Mouse (Mus musculus) frontal cortex, postnatal 14 days (tissue): ENCODE results near the gene Olfr1218.
"Not testable (repeated sequence)": the region's sequence is repeated elsewhere in the genome, so short reads cannot be mapped to it uniquely, and the experiment has no call there.

Experiments
- DNase-seq, 2 experiments: peaks; one replicate each; pipeline ENCODE4 v3.0.0; 2022; ENCODE audit warnings: low spot score in 2 of 2

Olfr1218 gene

GRCm38 (mm10) chr2:89061087-89061486, at the start of gene Olfr1218:
Gene Olfr1218, minus strand, starts transcription at chr2:89061187.
- DNase-seq, result no peak

GRCm38 (mm10) chr2:89106735-89107134, 45.7 kb upstream of the Olfr1218 start, which contains the start of gene Olfr1220:
Gene Olfr1220, minus strand, starts transcription at chr2:89106835.
- DNase-seq, result no peak

DNA sequence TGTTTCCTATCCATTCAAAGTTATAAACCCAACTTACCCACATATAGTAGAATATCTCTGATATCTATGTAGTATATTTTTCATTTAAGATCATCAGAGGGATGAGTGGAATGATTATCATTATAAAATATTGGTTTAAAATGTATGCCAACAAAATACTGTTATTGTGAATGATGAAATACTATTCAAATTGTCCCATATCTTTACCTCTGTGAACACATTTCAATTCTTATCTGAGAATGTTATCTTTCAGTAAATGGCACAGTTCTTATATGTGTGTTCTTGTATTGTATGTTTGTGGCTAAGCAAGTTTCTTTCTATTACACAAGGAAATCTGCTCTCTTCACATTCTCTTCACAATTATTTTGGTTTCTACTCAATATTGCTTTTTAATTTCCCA, 44.7 kb upstream of the Olfr1218 start:
- no peak for DNase-seq

DNA sequence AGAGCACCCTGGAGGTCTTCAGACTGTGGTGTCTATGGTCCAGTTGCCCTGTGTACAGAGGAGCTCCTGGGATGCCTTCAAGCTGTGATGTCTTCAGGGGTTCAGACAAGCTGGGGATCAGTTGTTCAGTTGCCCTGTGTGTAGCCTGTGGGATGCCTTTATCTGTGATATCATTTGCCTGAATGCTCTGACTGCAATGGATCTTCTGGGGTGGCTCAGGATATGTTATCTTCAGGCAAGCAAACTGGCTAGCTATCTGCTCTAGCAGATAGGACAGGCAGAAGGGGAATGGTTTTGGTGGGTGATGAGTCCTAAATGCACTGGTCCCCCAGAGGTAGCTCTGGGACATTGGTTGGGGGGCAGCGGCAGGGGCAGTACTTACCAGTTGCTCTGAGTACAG, 32.9 kb upstream of the Olfr1218 start:
- DNase-seq, result no peak

DNA sequence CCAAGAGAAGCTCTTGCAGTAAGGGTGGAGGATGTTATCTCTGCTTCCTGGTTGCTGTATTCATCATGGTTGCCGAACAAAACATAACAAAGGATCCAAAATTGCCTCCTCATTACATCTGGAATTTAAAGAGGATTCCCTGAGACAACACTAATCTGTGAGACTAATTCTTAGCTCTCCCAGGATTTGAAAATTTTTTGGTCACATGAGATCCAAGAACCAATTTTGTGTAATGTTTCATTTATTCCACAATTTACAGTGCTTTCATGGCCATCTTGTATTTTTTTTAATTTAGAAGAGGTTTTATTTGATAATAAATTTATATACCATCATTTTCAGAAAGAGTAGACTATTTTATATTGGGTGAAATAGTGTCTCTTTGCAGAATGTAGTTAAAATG, 22.4 kb upstream of the Olfr1218 start, which contains the start of gene Olfr1219:
Gene Olfr1219 (minus strand): TSS at position 101 of the 400 bp plus-strand sequence.
- DNase-seq, result no peak

DNA sequence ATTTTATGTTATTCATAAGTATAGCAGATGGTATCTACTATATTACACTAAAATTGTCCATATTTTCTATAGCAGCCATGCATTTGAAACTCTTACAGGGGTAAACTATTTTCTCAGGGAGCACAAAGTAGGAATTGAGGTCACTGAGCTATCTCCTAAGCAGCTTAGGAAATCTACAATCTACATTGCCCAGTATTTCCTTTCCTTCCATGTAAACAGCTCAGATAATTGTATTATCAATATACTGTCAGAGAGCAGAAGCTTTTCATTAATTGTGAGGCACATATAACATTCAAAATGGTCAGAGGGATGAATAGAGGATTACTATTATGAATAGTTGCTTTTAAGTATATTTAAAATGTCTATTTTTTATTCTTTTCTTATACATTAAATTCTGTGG, 20.5 kb upstream of the Olfr1218 start:
- DNase-seq, result no peak

DNA sequence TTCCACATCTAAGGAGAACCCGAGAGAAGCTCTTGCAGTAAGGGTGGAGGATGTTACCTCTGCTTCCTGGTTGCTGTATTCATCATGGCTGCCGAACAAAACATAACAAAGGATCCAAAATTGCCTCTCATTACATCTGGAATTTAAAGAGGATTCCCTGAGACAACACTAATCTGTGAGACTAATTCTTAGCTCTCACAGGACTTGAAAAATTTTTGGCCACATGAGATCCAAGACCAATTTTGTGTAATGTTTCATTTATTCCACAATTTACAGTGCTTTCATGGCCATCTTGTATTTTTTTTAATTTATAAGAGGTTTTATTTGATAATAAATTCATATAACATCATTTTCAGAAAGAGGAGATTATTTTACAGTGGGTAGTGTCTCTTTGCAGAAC, 29.0 kb downstream of the Olfr1218 start, which contains the start of gene Olfr1217:
Gene Olfr1217 (minus strand): TSS at position 101 of the 400 bp plus-strand sequence.
- DNase-seq, result no peak

GRCm38 (mm10) chr2:89021436-89021835, 39.6 kb downstream of the Olfr1218 start:
- not testable (repeated sequence) for DNase-seq

GRCm38 (mm10) chr2:89018240-89018639, 42.7 kb downstream of the Olfr1218 start, which contains the start of gene Olfr1216:
Gene Olfr1216, minus strand, starts transcription at chr2:89018340.
- no peak for DNase-seq

DNA sequence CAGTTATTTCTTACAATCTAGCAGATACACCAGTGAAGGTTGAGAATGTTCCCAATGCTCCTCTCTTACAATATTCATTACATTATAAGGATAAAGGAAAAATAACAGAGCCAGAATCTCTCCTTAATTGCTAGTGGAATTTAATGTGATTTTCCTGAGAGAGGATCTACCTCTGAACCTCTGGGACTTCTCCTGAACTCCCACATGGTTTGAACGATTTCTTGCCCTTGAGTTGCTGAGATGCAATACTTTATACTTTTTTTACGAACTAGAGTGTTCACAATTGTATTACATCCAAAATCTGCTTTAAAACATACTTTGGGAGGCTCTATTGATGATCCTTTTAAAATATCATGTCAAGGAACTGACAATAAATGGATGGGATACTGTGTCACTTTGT, 54.1 kb downstream of the Olfr1218 start, which contains the start of gene Olfr1215:
Gene Olfr1215 (minus strand): TSS at position 101 of the 400 bp plus-strand sequence.
- DNase-seq, result no peak
